Mouse (Mus musculus): ENCODE results near the gene Gimap1. TPM values are rescaled to one million over a fixed set of nuclear protein-coding genes. Genes with fewer than 3 reads are reported as not detected.

Gene Gimap1
- polyA plus RNA-seq, 1 experiment from 2014 or later: 4.5 TPM

GRCm38 (mm10) chr6:48745490-48745889, 6.6 kb downstream of the Gimap1 start:
- no peak overlapping the region for H3K4me3 ChIP-seq (ENCODE audit: low read depth, low read length)
- H3K4me1 ChIP-seq (ENCODE audit: control insufficient read depth, insufficient read depth, low read length): no peaks in the 10 kb centered on the region
- H3K4me2 ChIP-seq (ENCODE audit: low read length): no peak overlapping the region
- DNase-seq (ENCODE audit: low spot score): no peak
- no peaks in the 10 kb centered on the region for H3K9me3 ChIP-seq (replicated peaks; ENCODE audit: control insufficient read depth, low read length)
- WGBS: 62% methylated on average over 2 of the region's 2 CpGs
- no peak overlapping the region for H3K27ac ChIP-seq (ENCODE audit: low read depth, low read length)
- no peak for ATAC-seq
- peaks cover 22% of the 10 kb centered on the region for H3K27me3 ChIP-seq (replicated peaks; ENCODE audit: control insufficient read depth, insufficient read depth, low read length)
- no peaks in the 10 kb centered on the region for H3K36me3 ChIP-seq (ENCODE audit: control insufficient read depth, insufficient read depth, low read length)
- H3K9ac ChIP-seq (ENCODE audit: low read length): no peak overlapping the region

- ATAC-seq: no peak
- WGBS: 41% methylated on average over 16 of the region's 16 CpGs
- no peak within 1 kb of the TSS for H3K4me2 ChIP-seq (ENCODE audit: low read length)
These were observed 7.4 kb downstream of the Gimap1 start, which contains the start of gene Gimap5 for GRCm38 (mm10) chr6:48745959-48746889. TSS of gene Gimap5 (plus strand) at chr6:48746197.

GRCm38 (mm10) chr6:48747091-48747966, 8.5 kb downstream of the Gimap1 start:
- WGBS: 81% methylated on average over 7 of the region's 7 CpGs
- ATAC-seq: no peak
- H3K4me1 ChIP-seq (ENCODE audit: control insufficient read depth, insufficient read depth, low read length): no peaks in the 10 kb centered on the region

More at GRCm38 (mm10) chr6:48745959-48746889, 7.4 kb downstream of the Gimap1 start, which contains the start of gene Gimap5:
- Histone ChIP-seq H3K4me3 (ENCODE audit: low read depth, low read length) (no peak within 1 kb of the TSS), H3K9me3 (replicated peaks; ENCODE audit: control insufficient read depth, low read length) (no peaks in the 10 kb centered on the region), H3K9ac (ENCODE audit: low read length) (no peak within 1 kb of the TSS), H3K27ac (ENCODE audit: low read depth, low read length) (no peak within 1 kb of the TSS), H3K4me1 (ENCODE audit: control insufficient read depth, insufficient read depth, low read length) (no peaks in the 10 kb centered on the region), H3K36me3 (ENCODE audit: control insufficient read depth, insufficient read depth, low read length) (no peaks in the 10 kb centered on the region), H3K27me3 (replicated peaks; ENCODE audit: control insufficient read depth, insufficient read depth, low read length) (peaks cover 18% of the 10 kb centered on the region)
- peak; percentile 52 for DNase-seq (ENCODE audit: low spot score)

DNA sequence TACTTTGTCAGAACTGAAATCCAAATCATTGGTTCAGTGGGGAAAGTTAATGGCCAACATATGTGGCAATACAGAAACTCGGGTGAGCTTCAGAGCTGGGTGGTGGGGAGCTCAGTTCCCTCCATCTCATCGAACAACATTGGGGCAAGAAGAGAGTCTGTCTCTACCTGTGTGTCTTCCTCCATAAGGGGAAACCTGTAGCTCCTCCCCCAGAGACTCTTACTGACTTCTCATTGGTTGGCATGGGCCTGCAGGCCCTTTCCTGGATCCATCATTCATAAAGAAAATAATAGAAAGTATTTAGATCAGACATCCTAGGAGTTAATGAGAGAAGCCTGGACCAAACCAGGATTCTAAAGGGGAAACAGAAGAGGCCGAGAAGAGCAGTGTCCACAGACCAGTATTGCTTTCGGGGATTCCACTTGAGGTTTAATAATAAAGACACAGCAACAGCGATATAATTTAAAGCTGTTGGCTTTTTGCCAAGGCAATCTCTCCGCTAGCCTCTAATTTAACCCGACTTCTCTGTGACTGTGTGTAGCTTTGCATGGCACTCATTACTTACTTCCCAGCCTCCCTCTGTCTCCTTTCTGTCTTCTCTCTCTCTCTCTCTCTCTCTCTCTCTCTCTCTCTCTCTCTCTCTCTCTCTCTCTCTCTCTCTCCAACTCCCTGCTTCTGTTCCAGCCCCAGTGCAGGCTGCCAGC, 24.9 kb downstream of the Gimap1 start:
- ATAC-seq (no peak), DNase-seq (ENCODE audit: low spot score) (peak; percentile 18)
- H3K36me3 ChIP-seq (ENCODE audit: control insufficient read depth, insufficient read depth, low read length): no peaks in the 10 kb centered on the region
- no peaks in the 10 kb centered on the region for H3K9me3 ChIP-seq (replicated peaks; ENCODE audit: control insufficient read depth, low read length)
- WGBS: 70% methylated on average over 7 of the region's 7 CpGs
- no peaks in the 10 kb centered on the region for H3K4me1 ChIP-seq (ENCODE audit: control insufficient read depth, insufficient read depth, low read length)
- no peak overlapping the region for H3K27ac ChIP-seq (ENCODE audit: low read depth, low read length)
- no peak overlapping the region for H3K4me2 ChIP-seq (ENCODE audit: low read length)
- no peaks in the 10 kb centered on the region for H3K27me3 ChIP-seq (replicated peaks; ENCODE audit: control insufficient read depth, insufficient read depth, low read length)
- H3K4me3 ChIP-seq (ENCODE audit: low read depth, low read length): no peak overlapping the region
- H3K9ac ChIP-seq (ENCODE audit: low read length): no peak overlapping the region

More at GRCm38 (mm10) chr6:48747091-48747966, 8.5 kb downstream of the Gimap1 start:
- H3K4me3 ChIP-seq (ENCODE audit: low read depth, low read length): no peak overlapping the region
- H3K27me3 ChIP-seq (replicated peaks; ENCODE audit: control insufficient read depth, insufficient read depth, low read length): peaks cover 13% of the 10 kb centered on the region
- no peak overlapping the region for H3K9ac ChIP-seq (ENCODE audit: low read length)
- no peak overlapping the region for H3K27ac ChIP-seq (ENCODE audit: low read depth, low read length)
- no peak for DNase-seq (ENCODE audit: low spot score)
- no peaks in the 10 kb centered on the region for H3K36me3 ChIP-seq (ENCODE audit: control insufficient read depth, insufficient read depth, low read length)
- no peaks in the 10 kb centered on the region for H3K9me3 ChIP-seq (replicated peaks; ENCODE audit: control insufficient read depth, low read length)
- H3K4me2 ChIP-seq (ENCODE audit: low read length): no peak overlapping the region

- ATAC-seq (no peak), DNase-seq (ENCODE audit: low spot score) (no peak)
- no peaks in the 10 kb centered on the region for H3K4me1 ChIP-seq (ENCODE audit: control insufficient read depth, insufficient read depth, low read length)
- no peaks in the 10 kb centered on the region for H3K27me3 ChIP-seq (replicated peaks; ENCODE audit: control insufficient read depth, insufficient read depth, low read length)
- no peak overlapping the region for H3K9ac ChIP-seq (ENCODE audit: low read length)
- H3K9me3 ChIP-seq (replicated peaks; ENCODE audit: control insufficient read depth, low read length): no peaks in the 10 kb centered on the region
- WGBS: 93% methylated on average over 10 of the region's 10 CpGs
- no peaks in the 10 kb centered on the region for H3K36me3 ChIP-seq (ENCODE audit: control insufficient read depth, insufficient read depth, low read length)
- H3K27ac ChIP-seq (ENCODE audit: low read depth, low read length): no peak overlapping the region
- no peak overlapping the region for H3K4me2 ChIP-seq (ENCODE audit: low read length)
- no peak overlapping the region for H3K4me3 ChIP-seq (ENCODE audit: low read depth, low read length)
These were observed 25.6 kb downstream of the Gimap1 start for GRCm38 (mm10) chr6:48764496-48764895.

DNA sequence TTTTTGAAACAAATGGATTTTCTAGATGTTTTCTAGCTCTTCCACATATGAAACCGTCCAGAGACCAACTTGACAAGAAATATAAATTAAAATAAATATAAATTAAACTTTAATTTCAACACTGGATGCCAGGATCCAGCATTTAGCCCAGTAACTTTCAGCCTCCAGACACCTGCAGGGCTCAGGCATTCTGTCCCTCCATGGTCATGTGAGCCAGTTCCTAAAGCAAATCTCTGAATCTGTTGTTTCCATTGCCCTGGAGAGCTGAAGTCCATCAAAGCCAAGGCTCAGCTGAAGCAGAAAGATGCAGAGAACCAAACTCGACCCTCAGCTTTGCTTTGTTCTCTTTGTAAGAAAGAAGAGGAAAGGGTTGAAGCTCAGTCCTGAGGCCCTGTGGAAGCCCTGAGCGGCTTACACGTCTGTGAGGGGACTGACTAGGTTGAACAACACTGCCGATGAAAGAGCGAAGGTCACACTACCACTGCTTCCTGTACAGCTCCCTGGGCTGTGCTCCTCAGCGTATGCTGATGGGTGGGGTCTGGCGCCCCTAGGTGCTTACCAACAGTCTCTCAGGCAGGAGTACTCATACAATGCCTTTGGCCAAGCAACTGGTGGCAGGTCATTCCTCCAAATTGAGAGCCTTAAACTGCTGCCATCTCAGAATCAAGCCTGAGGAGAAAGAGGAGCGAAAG, 29.5 kb downstream of the Gimap1 start:
- 71% methylated on average over 9 of the region's 9 CpGs for WGBS
- no peaks in the 10 kb centered on the region for H3K27me3 ChIP-seq (replicated peaks; ENCODE audit: control insufficient read depth, insufficient read depth, low read length)
- H3K4me1 ChIP-seq (ENCODE audit: control insufficient read depth, insufficient read depth, low read length): no peaks in the 10 kb centered on the region
- H3K36me3 ChIP-seq (ENCODE audit: control insufficient read depth, insufficient read depth, low read length): no peaks in the 10 kb centered on the region
- H3K9ac ChIP-seq (ENCODE audit: low read length): no peak overlapping the region
- DNase-seq (ENCODE audit: low spot score) (no peak), ATAC-seq (no peak)
- H3K27ac ChIP-seq (ENCODE audit: low read depth, low read length): no peak overlapping the region
- no peaks in the 10 kb centered on the region for H3K9me3 ChIP-seq (replicated peaks; ENCODE audit: control insufficient read depth, low read length)
- H3K4me2 ChIP-seq (ENCODE audit: low read length): no peak overlapping the region
- no peak overlapping the region for H3K4me3 ChIP-seq (ENCODE audit: low read depth, low read length)

GRCm38 (mm10) chr6:48768933-48769332, 30.1 kb downstream of the Gimap1 start:
- Histone ChIP-seq H3K27me3 (replicated peaks; ENCODE audit: control insufficient read depth, insufficient read depth, low read length) (no peaks in the 10 kb centered on the region), H3K9me3 (replicated peaks; ENCODE audit: control insufficient read depth, low read length) (no peaks in the 10 kb centered on the region), H3K4me3 (ENCODE audit: low read depth, low read length) (no peak overlapping the region), H3K4me1 (ENCODE audit: control insufficient read depth, insufficient read depth, low read length) (no peaks in the 10 kb centered on the region), H3K4me2 (ENCODE audit: low read length) (no peak overlapping the region), H3K9ac (ENCODE audit: low read length) (no peak overlapping the region), H3K36me3 (ENCODE audit: control insufficient read depth, insufficient read depth, low read length) (no peaks in the 10 kb centered on the region), H3K27ac (ENCODE audit: low read depth, low read length) (no peak overlapping the region)
- ATAC-seq: no peak
- 90% methylated on average over 3 of the region's 3 CpGs for WGBS
- no peak for DNase-seq (ENCODE audit: low spot score)

DNA sequence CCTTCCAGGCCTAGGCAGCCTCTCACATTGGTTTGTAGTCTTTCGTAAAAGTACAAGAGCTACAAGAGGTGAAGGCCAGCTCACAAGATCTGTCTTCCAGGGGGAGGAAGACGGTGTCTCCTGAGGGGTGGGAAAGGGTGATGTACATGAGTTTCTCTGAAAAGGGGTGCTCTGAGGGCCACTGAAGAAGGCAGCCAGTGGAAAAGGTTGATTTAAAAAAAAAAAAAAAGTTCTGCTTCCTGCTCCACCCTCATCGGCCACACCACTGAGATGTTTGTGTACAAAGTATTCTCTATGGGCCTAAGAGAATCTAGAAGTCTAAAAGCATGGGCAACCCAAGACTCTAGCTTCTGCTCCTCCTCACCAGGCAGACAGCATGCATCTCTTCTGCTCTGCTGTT, 31.8 kb downstream of the Gimap1 start, which contains the start of gene Gimap3:
Gene Gimap3 (minus strand): TSS at position 156 of the 400 bp plus-strand sequence.
- 91% methylated on average over 3 of the region's 3 CpGs for WGBS
- no peak within 1 kb of the TSS for H3K27ac ChIP-seq (ENCODE audit: low read depth, low read length)
- no peaks in the 10 kb centered on the region for H3K9me3 ChIP-seq (replicated peaks; ENCODE audit: control insufficient read depth, low read length)
- no peak within 1 kb of the TSS for H3K9ac ChIP-seq (ENCODE audit: low read length)
- no peaks in the 10 kb centered on the region for H3K27me3 ChIP-seq (replicated peaks; ENCODE audit: control insufficient read depth, insufficient read depth, low read length)
- no peak for DNase-seq (ENCODE audit: low spot score)
- no peak within 1 kb of the TSS for H3K4me2 ChIP-seq (ENCODE audit: low read length)
- no peaks in the 10 kb centered on the region for H3K36me3 ChIP-seq (ENCODE audit: control insufficient read depth, insufficient read depth, low read length)
- H3K4me1 ChIP-seq (ENCODE audit: control insufficient read depth, insufficient read depth, low read length): no peaks in the 10 kb centered on the region
- ATAC-seq: no peak
- H3K4me3 ChIP-seq (ENCODE audit: low read depth, low read length): no peak within 1 kb of the TSS
